Mouse (Mus musculus): ENCODE measurements around the gene Afap1l2. TPM values are rescaled to one million over a fixed set of nuclear protein-coding genes. Genes with fewer than 3 reads are reported as not detected.
A peak's percentile ranks its signal among the peaks of the same experiment; 100 is the strongest.

Gene Afap1l2
- polyA plus RNA-seq, 1 experiment from 2014 or later, result 11.7 TPM

DNA sequence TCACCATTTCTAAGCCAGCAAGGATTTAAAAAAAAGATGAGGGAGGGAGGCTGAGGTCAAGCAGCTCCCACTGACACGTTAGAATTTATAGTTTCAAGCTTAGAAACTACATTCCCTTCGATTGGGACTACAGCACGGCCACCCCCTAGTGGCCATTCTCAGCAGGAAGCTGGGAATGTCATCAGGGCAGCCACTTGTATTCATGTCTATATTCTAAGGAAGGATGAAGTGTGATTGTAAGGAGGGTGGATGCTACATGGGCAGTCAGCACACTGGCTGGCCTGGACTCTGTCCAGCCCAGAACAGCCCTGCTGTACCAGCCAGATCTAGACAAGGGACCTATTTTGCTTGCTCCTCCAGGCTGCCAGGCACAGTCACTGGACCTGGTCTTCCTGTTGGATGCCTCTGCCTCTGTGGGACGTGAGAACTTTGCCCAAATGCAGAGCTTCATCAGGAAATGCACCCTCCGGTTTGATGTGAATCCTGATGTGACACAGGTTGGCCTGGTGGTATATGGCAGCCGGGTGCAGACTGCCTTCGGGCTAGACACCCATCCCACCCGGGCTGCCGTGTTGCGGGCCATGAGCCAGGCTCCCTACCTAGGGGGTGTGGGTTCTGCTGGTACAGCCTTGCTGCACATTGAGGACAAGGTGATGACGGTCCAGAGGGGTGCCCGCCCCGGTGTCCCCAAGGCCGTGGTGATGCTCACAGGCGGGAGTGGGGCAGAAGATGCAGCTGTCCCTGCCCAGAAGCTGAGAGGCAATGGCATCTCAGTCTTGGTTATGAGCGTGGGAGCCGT, 99.4 kb downstream of the Afap1l2 start:
- Histone ChIP-seq H3K9ac (ENCODE audit: low read depth, low read length) (no peak overlapping the region), H3K9me3 (replicated peaks; ENCODE audit: control insufficient read depth, low read length, poor library complexity, severe bottlenecking) (no peaks in the 10 kb centered on the region), H3K27me3 (ENCODE audit: control insufficient read depth, insufficient read depth, low read depth, low read length) (no peaks in the 10 kb centered on the region), H3K36me3 (ENCODE audit: control insufficient read depth, insufficient read depth, low read length) (no peaks in the 10 kb centered on the region), H3K4me1 (ENCODE audit: control insufficient read depth, insufficient read depth, low read length) (peaks cover 6% of the 10 kb centered on the region; the same call in 1 of the 2 replicates), H3K27ac (ENCODE audit: low read length) (no peak overlapping the region), H3K4me3 (ENCODE audit: low read depth, low read length) (no peak overlapping the region), H3K4me2 (ENCODE audit: low read length) (no peak overlapping the region)
- ATAC-seq, result peak; percentile 47; the same call in 1 of the 2 replicates
- 76% methylated on average over 17 of the region's 17 CpGs for WGBS

DNA sequence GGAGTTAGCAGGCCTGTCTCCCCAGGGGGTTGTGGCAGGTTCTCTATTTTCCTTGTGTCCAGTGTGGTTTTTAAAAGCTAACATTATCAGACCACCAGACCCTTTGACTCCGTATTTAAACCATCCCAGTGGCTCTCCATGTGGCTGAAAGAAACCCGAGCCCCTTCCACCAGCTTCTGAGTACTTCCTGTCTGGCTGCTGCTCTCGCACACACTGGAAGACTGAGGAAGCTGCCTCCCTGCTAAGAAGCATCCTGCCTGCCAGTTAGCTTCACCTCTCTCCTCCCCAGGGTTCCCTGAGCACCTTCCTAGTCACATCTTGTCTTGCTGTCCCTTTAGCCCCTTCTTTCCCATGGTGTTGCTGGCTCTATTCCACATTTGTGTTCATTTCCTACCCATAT, 100.2 kb downstream of the Afap1l2 start:
- H3K9me3 ChIP-seq (replicated peaks; ENCODE audit: control insufficient read depth, low read length, poor library complexity, severe bottlenecking), result no peaks in the 10 kb centered on the region
- H3K27me3 ChIP-seq (ENCODE audit: control insufficient read depth, insufficient read depth, low read depth, low read length), result no peaks in the 10 kb centered on the region
- no peak overlapping the region for H3K4me3 ChIP-seq (ENCODE audit: low read depth, low read length)
- no peak for ATAC-seq
- no peak overlapping the region for H3K4me2 ChIP-seq (ENCODE audit: low read length)
- WGBS, result 60% methylated on average over 3 of the region's 3 CpGs
- H3K36me3 ChIP-seq (ENCODE audit: control insufficient read depth, insufficient read depth, low read length), result no peaks in the 10 kb centered on the region
- H3K27ac ChIP-seq (ENCODE audit: low read length), result no peak overlapping the region
- no peak overlapping the region for H3K9ac ChIP-seq (ENCODE audit: low read depth, low read length)
- H3K4me1 ChIP-seq (ENCODE audit: control insufficient read depth, insufficient read depth, low read length), result peaks cover 6% of the 10 kb centered on the region; the same call in 1 of the 2 replicates

DNA sequence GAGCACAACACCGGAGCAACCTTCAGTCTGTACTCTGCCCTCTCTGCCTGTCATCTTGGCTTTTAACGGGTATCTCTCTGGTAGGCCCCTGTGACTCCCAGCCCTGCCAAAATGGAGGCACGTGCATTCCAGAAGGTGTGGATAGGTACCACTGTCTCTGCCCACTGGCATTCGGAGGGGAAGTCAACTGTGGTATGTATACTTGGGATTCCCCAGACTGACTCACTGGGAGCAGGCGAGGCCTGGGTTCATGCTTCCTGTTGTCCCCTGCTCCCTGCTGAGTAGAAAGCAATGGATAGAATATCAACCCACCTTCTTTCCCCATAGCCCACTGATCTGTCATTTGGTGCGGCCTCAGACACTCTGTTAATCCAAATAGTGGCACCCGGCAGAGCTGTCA, 102.6 kb downstream of the Afap1l2 start:
- no peak overlapping the region for H3K27ac ChIP-seq (ENCODE audit: low read length)
- no peaks in the 10 kb centered on the region for H3K27me3 ChIP-seq (ENCODE audit: control insufficient read depth, insufficient read depth, low read depth, low read length)
- H3K9me3 ChIP-seq (replicated peaks; ENCODE audit: control insufficient read depth, low read length, poor library complexity, severe bottlenecking), result no peaks in the 10 kb centered on the region
- no peak overlapping the region for H3K4me2 ChIP-seq (ENCODE audit: low read length)
- H3K4me1 ChIP-seq (ENCODE audit: control insufficient read depth, insufficient read depth, low read length), result peaks cover under 1% of the 10 kb centered on the region; the same call in 1 of the 2 replicates
- H3K36me3 ChIP-seq (ENCODE audit: control insufficient read depth, insufficient read depth, low read length), result no peaks in the 10 kb centered on the region
- WGBS, result 84% methylated on average over 7 of the region's 7 CpGs
- no peak overlapping the region for H3K9ac ChIP-seq (ENCODE audit: low read depth, low read length)
- no peak overlapping the region for H3K4me3 ChIP-seq (ENCODE audit: low read depth, low read length)
- no peak for ATAC-seq

DNA sequence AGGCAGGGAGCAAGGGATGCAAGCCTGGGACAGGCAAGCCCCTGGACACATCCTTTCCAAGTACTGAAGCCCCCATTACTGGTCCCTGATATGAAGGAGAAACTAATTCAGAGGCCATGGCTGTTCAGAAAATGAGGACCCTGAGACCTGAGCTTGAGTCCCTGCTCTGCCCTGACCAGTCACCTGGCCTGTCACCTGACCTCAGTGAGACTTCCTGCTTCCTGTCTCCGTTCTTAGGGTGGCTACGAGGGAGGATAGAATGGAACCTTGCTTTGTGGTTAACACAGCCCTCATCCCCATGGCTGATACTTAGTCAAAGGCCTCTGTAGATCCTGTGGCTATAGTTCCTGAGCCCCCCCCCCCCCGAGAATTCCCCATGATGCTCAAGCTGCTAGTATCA, 103.9 kb downstream of the Afap1l2 start:
- Histone ChIP-seq H3K9ac (ENCODE audit: low read depth, low read length) (no peak overlapping the region), H3K9me3 (replicated peaks; ENCODE audit: control insufficient read depth, low read length, poor library complexity, severe bottlenecking) (no peaks in the 10 kb centered on the region), H3K4me1 (ENCODE audit: control insufficient read depth, insufficient read depth, low read length) (no peaks in the 10 kb centered on the region), H3K4me3 (ENCODE audit: low read depth, low read length) (no peak overlapping the region), H3K36me3 (ENCODE audit: control insufficient read depth, insufficient read depth, low read length) (no peaks in the 10 kb centered on the region), H3K4me2 (ENCODE audit: low read length) (no peak overlapping the region), H3K27ac (ENCODE audit: low read length) (no peak overlapping the region), H3K27me3 (ENCODE audit: control insufficient read depth, insufficient read depth, low read depth, low read length) (no peaks in the 10 kb centered on the region)
- WGBS, result 87% methylated on average over 3 of the region's 3 CpGs
- no peak for ATAC-seq

DNA sequence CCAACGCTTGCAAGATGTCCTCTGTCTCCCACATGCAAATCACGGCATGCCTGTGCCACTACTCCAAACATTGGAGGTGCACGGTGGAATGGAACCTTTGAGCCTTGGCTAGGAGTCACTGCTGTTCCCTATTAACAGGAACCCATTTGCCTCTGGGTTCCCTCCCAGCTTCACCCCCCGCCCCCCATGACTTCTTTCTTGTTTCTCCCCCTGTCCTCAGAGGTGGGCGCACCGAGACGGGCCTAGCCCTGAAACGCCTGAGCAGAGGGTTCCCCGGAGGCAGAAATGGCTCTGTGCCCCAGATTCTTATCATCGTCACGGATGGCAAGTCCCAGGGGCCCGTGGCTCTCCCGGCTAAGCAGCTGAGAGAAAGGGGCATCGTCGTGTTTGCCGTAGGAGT, 110.4 kb downstream of the Afap1l2 start:
- ATAC-seq, result no peak
- WGBS, result 70% methylated on average over 16 of the region's 16 CpGs
- H3K9me3 ChIP-seq (replicated peaks; ENCODE audit: control insufficient read depth, low read length, poor library complexity, severe bottlenecking), result no peaks in the 10 kb centered on the region

DNA sequence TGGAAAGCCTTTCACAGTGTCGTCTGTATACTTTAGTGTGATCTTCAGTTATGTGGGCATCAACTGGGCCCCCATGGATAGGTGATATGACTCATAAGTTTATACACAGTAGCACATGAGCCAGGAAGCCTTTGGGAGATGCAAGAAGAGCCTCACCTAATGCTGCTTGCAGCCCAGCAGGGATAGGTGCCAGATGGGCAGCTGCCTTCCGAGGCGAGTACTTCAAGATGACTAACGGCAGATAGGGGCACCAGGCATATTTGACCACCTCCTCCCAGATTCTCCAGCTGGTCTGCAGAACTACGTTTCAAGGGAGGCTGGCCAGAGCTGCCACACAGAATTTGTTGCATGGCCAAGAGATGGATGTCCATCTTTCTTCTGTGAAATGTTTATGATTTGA, 114.7 kb downstream of the Afap1l2 start:
- no peaks in the 10 kb centered on the region for H3K27me3 ChIP-seq (ENCODE audit: control insufficient read depth, insufficient read depth, low read depth, low read length)
- no peaks in the 10 kb centered on the region for H3K9me3 ChIP-seq (replicated peaks; ENCODE audit: control insufficient read depth, low read length, poor library complexity, severe bottlenecking)
- WGBS, result 86% methylated on average over 5 of the region's 5 CpGs
- H3K36me3 ChIP-seq (ENCODE audit: control insufficient read depth, insufficient read depth, low read length), result no peaks in the 10 kb centered on the region
- H3K4me2 ChIP-seq (ENCODE audit: low read length), result no peak overlapping the region
- no peak overlapping the region for H3K9ac ChIP-seq (ENCODE audit: low read depth, low read length)
- H3K27ac ChIP-seq (ENCODE audit: low read length), result no peak overlapping the region
- no peak for ATAC-seq
- H3K4me3 ChIP-seq (ENCODE audit: low read depth, low read length), result no peak overlapping the region
- no peaks in the 10 kb centered on the region for H3K4me1 ChIP-seq (ENCODE audit: control insufficient read depth, insufficient read depth, low read length)

More for the DNA sequence above, 110.4 kb downstream of the Afap1l2 start:
- H3K9ac ChIP-seq (ENCODE audit: low read depth, low read length), result no peak overlapping the region
- no peak overlapping the region for H3K4me2 ChIP-seq (ENCODE audit: low read length)
- no peak overlapping the region for H3K27ac ChIP-seq (ENCODE audit: low read length)
- H3K4me1 ChIP-seq (ENCODE audit: control insufficient read depth, insufficient read depth, low read length), result no peaks in the 10 kb centered on the region
- no peak overlapping the region for H3K4me3 ChIP-seq (ENCODE audit: low read depth, low read length)
- no peaks in the 10 kb centered on the region for H3K36me3 ChIP-seq (ENCODE audit: control insufficient read depth, insufficient read depth, low read length)
- H3K27me3 ChIP-seq (ENCODE audit: control insufficient read depth, insufficient read depth, low read depth, low read length), result no peaks in the 10 kb centered on the region

DNA sequence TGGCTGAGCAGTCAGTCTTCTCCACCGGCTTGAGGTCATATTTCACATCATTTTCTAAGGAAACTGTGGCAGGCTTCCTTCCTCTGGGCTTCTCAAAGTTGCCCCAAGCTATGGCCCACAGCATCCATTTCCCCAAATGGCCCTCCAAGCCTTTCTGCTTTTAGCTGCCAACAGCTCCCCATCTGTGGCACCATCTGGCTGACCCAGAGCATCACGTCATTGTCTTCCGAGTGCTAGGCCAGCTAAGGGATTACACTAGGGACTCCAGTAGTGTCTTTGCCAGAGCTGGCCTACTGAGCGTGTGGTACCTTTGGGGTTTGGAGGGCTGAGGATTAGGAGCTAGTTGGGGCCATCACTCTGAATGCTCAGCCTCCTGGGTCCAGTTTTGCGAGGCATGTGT, 115.4 kb downstream of the Afap1l2 start:
- Histone ChIP-seq H3K4me2 (ENCODE audit: low read length) (no peak overlapping the region), H3K4me1 (ENCODE audit: control insufficient read depth, insufficient read depth, low read length) (no peaks in the 10 kb centered on the region), H3K36me3 (ENCODE audit: control insufficient read depth, insufficient read depth, low read length) (no peaks in the 10 kb centered on the region), H3K9me3 (replicated peaks; ENCODE audit: control insufficient read depth, low read length, poor library complexity, severe bottlenecking) (no peaks in the 10 kb centered on the region), H3K27ac (ENCODE audit: low read length) (no peak overlapping the region), H3K9ac (ENCODE audit: low read depth, low read length) (no peak overlapping the region), H3K27me3 (ENCODE audit: control insufficient read depth, insufficient read depth, low read depth, low read length) (no peaks in the 10 kb centered on the region), H3K4me3 (ENCODE audit: low read depth, low read length) (no peak overlapping the region)
- ATAC-seq, result no peak
- 74% methylated on average over 5 of the region's 5 CpGs for WGBS

DNA sequence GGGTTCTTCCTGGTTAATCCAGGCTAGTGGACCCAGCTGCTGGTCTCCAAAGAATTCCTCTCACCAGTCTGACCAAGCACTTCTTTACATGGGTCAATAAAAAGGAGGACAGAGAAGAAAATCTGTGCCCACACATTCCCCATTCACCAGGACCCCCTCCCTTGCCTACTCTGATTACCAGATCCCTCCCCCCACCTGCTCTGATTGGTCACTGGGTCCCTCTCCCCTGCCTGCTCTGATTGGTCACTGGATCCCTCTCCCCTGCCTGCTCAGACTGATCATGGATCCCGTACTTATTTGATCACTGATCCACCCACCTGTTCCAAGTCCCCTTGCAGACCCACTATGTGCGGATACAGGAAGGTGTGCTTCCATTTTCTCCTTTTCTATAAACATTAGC, 116.6 kb downstream of the Afap1l2 start:
- Histone ChIP-seq H3K27ac (ENCODE audit: low read length) (no peak overlapping the region), H3K9ac (ENCODE audit: low read depth, low read length) (no peak overlapping the region), H3K36me3 (ENCODE audit: control insufficient read depth, insufficient read depth, low read length) (no peaks in the 10 kb centered on the region), H3K9me3 (replicated peaks; ENCODE audit: control insufficient read depth, low read length, poor library complexity, severe bottlenecking) (no peaks in the 10 kb centered on the region), H3K4me2 (ENCODE audit: low read length) (no peak overlapping the region), H3K4me3 (ENCODE audit: low read depth, low read length) (no peak overlapping the region), H3K27me3 (ENCODE audit: control insufficient read depth, insufficient read depth, low read depth, low read length) (no peaks in the 10 kb centered on the region), H3K4me1 (ENCODE audit: control insufficient read depth, insufficient read depth, low read length) (no peaks in the 10 kb centered on the region)
- no peak for ATAC-seq
- 56% methylated on average over 2 of the region's 2 CpGs for WGBS

DNA sequence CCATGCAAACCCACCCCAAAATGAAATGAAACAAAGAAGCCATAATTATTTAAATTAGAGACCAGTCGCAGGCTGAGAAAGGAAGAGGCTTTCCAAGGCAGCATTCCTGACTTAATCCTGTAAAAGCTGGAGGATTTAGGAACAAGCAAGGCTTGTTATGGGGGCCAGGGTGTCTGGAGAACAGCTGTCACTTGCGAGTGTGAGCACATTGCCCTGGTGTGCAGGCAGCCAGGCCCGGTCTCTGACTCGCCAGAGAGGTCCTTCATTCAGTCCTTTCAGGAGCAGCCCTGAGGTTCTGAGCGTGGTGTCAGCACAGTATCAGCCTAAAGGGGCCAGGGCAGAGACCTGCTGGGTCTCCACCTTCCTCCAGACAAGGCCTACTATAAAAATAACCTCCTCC, 119.4 kb downstream of the Afap1l2 start:
- H3K9me3 ChIP-seq (replicated peaks; ENCODE audit: control insufficient read depth, low read length, poor library complexity, severe bottlenecking), result no peaks in the 10 kb centered on the region
- no peak overlapping the region for H3K27ac ChIP-seq (ENCODE audit: low read length)
- 32% methylated on average over 5 of the region's 5 CpGs for WGBS
- no peak overlapping the region for H3K4me3 ChIP-seq (ENCODE audit: low read depth, low read length)
- H3K4me2 ChIP-seq (ENCODE audit: low read length), result no peak overlapping the region
- H3K27me3 ChIP-seq (ENCODE audit: control insufficient read depth, insufficient read depth, low read depth, low read length), result no peaks in the 10 kb centered on the region
- no peaks in the 10 kb centered on the region for H3K4me1 ChIP-seq (ENCODE audit: control insufficient read depth, insufficient read depth, low read length)
- no peak overlapping the region for H3K9ac ChIP-seq (ENCODE audit: low read depth, low read length)
- no peak for ATAC-seq
- H3K36me3 ChIP-seq (ENCODE audit: control insufficient read depth, insufficient read depth, low read length), result no peaks in the 10 kb centered on the region

All from midbrain, embryonic 16.5 days (tissue).